Mouse (Mus musculus) heart, adult 2 months (tissue): Measurements from ENCODE around the gene Nap1l1. TPM values are rescaled to one million over a fixed set of nuclear protein-coding genes. Genes with fewer than 3 reads are reported as not detected.

Source experiments
- DNase-seq, 2 experiments: peaks; one replicate each; pipeline ENCODE4 v3.0.0; 2021
- H3K27ac ChIP-seq: fragments of 200-600 bp; 2 replicates; pipeline ENCODE4 v1.8.1; 2022
- H3K27me3 ChIP-seq: fragments of 200-500 bp; 2 replicates; pipeline ENCODE4 v1.6.1; 2012; ENCODE audit warnings: mild to moderate bottlenecking, low read length, inconsistent platforms, mixed read lengths; ENCODE audit not compliant: control insufficient read depth, insufficient read depth
- H3K36me3 ChIP-seq: fragments of 200-500 bp; 2 replicates; pipeline ENCODE4 v1.6.1; 2012; ENCODE audit warnings: low read length, inconsistent platforms; ENCODE audit not compliant: control insufficient read depth, insufficient read depth
- H3K4me1 ChIP-seq: fragments of 200-500 bp; 2 replicates; pipeline ENCODE4 v1.6.1; 2011; ENCODE audit warnings: low read length; ENCODE audit not compliant: control insufficient read depth, insufficient read depth
- H3K4me3 ChIP-seq: fragments of 200-600 bp; 2 replicates; pipeline ENCODE4 v1.8.1; 2022
- H3K79me2 ChIP-seq: fragments of 200-500 bp; replicated peaks from 2 replicates; pipeline ENCODE4 v1.6.1; 2012; ENCODE audit warnings: mild to moderate bottlenecking, inconsistent platforms, low read length, moderate library complexity, mixed read lengths; ENCODE audit not compliant: control insufficient read depth, insufficient read depth
- H3K9ac ChIP-seq: fragments of 200-500 bp; 2 replicates; pipeline ENCODE4 v1.6.1; 2012; ENCODE audit warnings: low read depth, mild to moderate bottlenecking, control low read depth, inconsistent platforms, low read length, mixed read lengths
- CTCF ChIP-seq: fragments of 200-600 bp; IDR thresholded peaks from 2 replicates; pipeline ENCODE4 v1.8.1; 2022; ENCODE audit warnings: antibody characterized with exemption, mild to moderate bottlenecking, moderate library complexity
- EP300 ChIP-seq: fragments of 200-500 bp; IDR thresholded peaks from 2 replicates; pipeline ENCODE4 v1.6.1; 2011; ENCODE audit warnings: low read depth, low read length, control low read depth; ENCODE audit not compliant: insufficient read depth
- POLR2A ChIP-seq: fragments of 200-500 bp; IDR thresholded peaks from 2 replicates; pipeline ENCODE4 v1.6.1; 2011; ENCODE audit warnings: mild to moderate bottlenecking, low read depth, low read length, control low read depth; ENCODE audit not compliant: insufficient read depth
- WGBS: fragments of 180-500 bp; shearing (Covaris S2); methylation state at CpG from one replicate; pipeline ENCODE4 v1.1.7; 2018; 5-methylcytosine and 5-hydroxymethylcytosine counted together
- intact Hi-C: fragments of 180-260 bp; cut with DNase I; formaldehyde crosslinking; loops from one replicate; pipeline ENCODE4 v1.15.1; 2025
- polyA plus RNA-seq: library from polyadenylated mRNA; depleted of rRNA; stranded (reverse); fragments of >200 nt; gene quantifications from 2 replicates; pipeline ENCODE4 v1.2.3, GENCODE M21; 2012
- total RNA-seq, 2 experiments: library from RNA; stranded (reverse); gene quantifications; 2 replicates each; pipeline ENCODE4 v1.2.3; 2021

Gene Nap1l1
- total and polyA plus RNA-seq, 3 experiments: 10.5 to 66.7 (median 66.6) TPM

GRCm38 (mm10) chr10:111503071-111503470, 30.0 kb downstream of the Nap1l1 start:
- 0% methylated on average over 3 of the region's 3 CpGs for WGBS
- no peak for TF ChIP-seq POLR2A
- TF ChIP-seq EP300: no peak
- TF ChIP-seq CTCF: no peak
- Histone ChIP-seq H3K27me3 (no peaks in the 10 kb centered on the region), H3K4me1 (no peaks in the 10 kb centered on the region), H3K4me3 (no peak overlapping the region), H3K36me3 (no peaks in the 10 kb centered on the region), H3K27ac (no peak overlapping the region), H3K9ac (no peak overlapping the region), H3K79me2 (no peaks in the 10 kb centered on the region)
- intact Hi-C loops: loop anchor here (1.0 to 10.0 kb wide), 3 partner anchors 312 to 454 kb away; no protein-coding TSS in a partner anchor
- DNase-seq: peak; percentile 65 to 83

GRCm38 (mm10) chr10:111503716-111504115, 30.7 kb downstream of the Nap1l1 start:
- Histone ChIP-seq H3K79me2 (no peaks in the 10 kb centered on the region), H3K9ac (no peak overlapping the region), H3K4me1 (no peaks in the 10 kb centered on the region), H3K4me3 (no peak overlapping the region), H3K27me3 (no peaks in the 10 kb centered on the region), H3K36me3 (no peaks in the 10 kb centered on the region), H3K27ac (no peak overlapping the region)
- no peak for TF ChIP-seq CTCF
- no peak for TF ChIP-seq POLR2A
- no peak for TF ChIP-seq EP300
- no peak for DNase-seq
- 21% methylated on average over 10 of the region's 10 CpGs for WGBS
- intact Hi-C loops: loop anchor here (1.0 to 10.0 kb wide), 3 partner anchors 311 to 454 kb away; no protein-coding TSS in a partner anchor

GRCm38 (mm10) chr10:111504606-111505005, 31.6 kb downstream of the Nap1l1 start:
- no peak for DNase-seq
- no peaks in the 10 kb centered on the region for H3K27me3 ChIP-seq
- H3K79me2 ChIP-seq: no peaks in the 10 kb centered on the region
- TF ChIP-seq POLR2A: no peak
- no peak for TF ChIP-seq CTCF
- TF ChIP-seq EP300: no peak
- H3K36me3 ChIP-seq: peaks cover 4% of the 10 kb centered on the region; the same call in 1 of the 2 replicates
- intact Hi-C loops: loop anchor here (5.0 to 10.0 kb wide), 4 partner anchors 43 to 310 kb away; no protein-coding TSS in a partner anchor
- H3K4me1 ChIP-seq: no peaks in the 10 kb centered on the region
- 61% methylated on average over 1 of the region's 1 CpGs for WGBS
- no peak overlapping the region for H3K4me3 ChIP-seq
- no peak overlapping the region for H3K9ac ChIP-seq
- H3K27ac ChIP-seq: no peak overlapping the region

GRCm38 (mm10) chr10:111505406-111505805, 32.4 kb downstream of the Nap1l1 start:
- H3K4me1 ChIP-seq: peaks cover 2% of the 10 kb centered on the region; the same call in 1 of the 2 replicates

GRCm38 (mm10) chr10:111506101-111506925, 33.3 kb downstream of the Nap1l1 start, which contains the start of gene Phlda1:
Gene Phlda1, plus strand, starts transcription at chr10:111506286.
- Histone ChIP-seq H3K27me3 (no peaks in the 10 kb centered on the region), H3K9ac (peak within 1 kb of the TSS; percentile 89), H3K4me1 (peaks cover 4% of the 10 kb centered on the region), H3K79me2 (no peaks in the 10 kb centered on the region), H3K4me3 (peak within 1 kb of the TSS; percentile 82), H3K27ac (peak within 1 kb of the TSS; percentile 93), H3K36me3 (peaks cover 4% of the 10 kb centered on the region; the same call in 1 of the 2 replicates)
- intact Hi-C loops: loop anchor here (5.0 to 10.0 kb wide), 4 partner anchors 41 to 308 kb away; no protein-coding TSS in a partner anchor
- WGBS: under 1% methylated on average over 79 of the region's 94 CpGs
- peak; percentile 97 for DNase-seq
- TF ChIP-seq CTCF (peak; percentile 51), POLR2A (peak; percentile 87), EP300 (no peak)

More at GRCm38 (mm10) chr10:111505406-111505805, 32.4 kb downstream of the Nap1l1 start:
- intact Hi-C loops: loop anchor here (5.0 to 10.0 kb wide), 4 partner anchors 42 to 309 kb away; no protein-coding TSS in a partner anchor
- DNase-seq: no peak
- WGBS: 73% methylated on average over 7 of the region's 7 CpGs
- Histone ChIP-seq H3K9ac (no peak overlapping the region), H3K27me3 (no peaks in the 10 kb centered on the region), H3K4me3 (no peak overlapping the region), H3K27ac (peak overlapping the region; percentile 67; the same call in 1 of the 2 replicates), H3K79me2 (no peaks in the 10 kb centered on the region), H3K36me3 (peaks cover 4% of the 10 kb centered on the region; the same call in 1 of the 2 replicates)
- TF ChIP-seq POLR2A (no peak), CTCF (no peak), EP300 (no peak)

GRCm38 (mm10) chr10:111506926-111507459, 34.0 kb downstream of the Nap1l1 start:
- intact Hi-C loops: loop anchor here (1.0 to 10.0 kb wide), 5 partner anchors 40 to 418 kb away; no protein-coding TSS in a partner anchor
- Histone ChIP-seq H3K9ac (peak overlapping the region; percentile 89), H3K4me3 (peak overlapping the region; percentile 82), H3K27ac (peak overlapping the region; percentile 93), H3K27me3 (no peaks in the 10 kb centered on the region), H3K36me3 (peaks cover 4% of the 10 kb centered on the region; the same call in 1 of the 2 replicates), H3K79me2 (no peaks in the 10 kb centered on the region), H3K4me1 (peaks cover 4% of the 10 kb centered on the region)
- WGBS: under 1% methylated on average over 22 of the region's 23 CpGs
- no peak for DNase-seq
- TF ChIP-seq POLR2A: no peak
- TF ChIP-seq CTCF: no peak
- no peak for TF ChIP-seq EP300
